In genomic region chr6:32423124-32423523, GRCm38 (mm10) we compare ENCODE assay signal across 27 mouse cellular contexts.
"Had no signal": no experiment of that assay in that cellular context is flagged by ENCODE, and none has a peak within 500 bp of the region (broad histone marks: within the 10 kb centered on the region; RNA-seq: fewer than 3 reads in every experiment).

No protein-coding gene starts in this region.

- H3K4me2 ChIP-seq: embryonic facial prominence, embryonic 12.5 days; embryonic facial prominence, embryonic 13.5 days; embryonic facial prominence, embryonic 15.5 days; forebrain, embryonic 12.5 days; forebrain, embryonic 13.5 days; forebrain, embryonic 15.5 days had no signal

- ATAC-seq: forebrain, embryonic 13.5 days; forebrain, embryonic 14.5 days; forebrain, embryonic 15.5 days; forebrain, embryonic 16.5 days; forebrain, postnatal 0 days had no signal

- H3K4me1 ChIP-seq: embryonic facial prominence, embryonic 10.5 days; embryonic facial prominence, embryonic 12.5 days; embryonic facial prominence, embryonic 13.5 days; embryonic facial prominence, embryonic 15.5 days; forebrain, embryonic 13.5 days had no signal

- H3K9me3 ChIP-seq: embryonic facial prominence, embryonic 10.5 days; embryonic facial prominence, embryonic 12.5 days; embryonic facial prominence, embryonic 13.5 days; embryonic facial prominence, embryonic 15.5 days; forebrain, embryonic 10.5 days; forebrain, embryonic 12.5 days; forebrain, embryonic 13.5 days; forebrain, embryonic 15.5 days had no signal

- H3K27me3 ChIP-seq: embryonic facial prominence, embryonic 12.5 days; embryonic facial prominence, embryonic 13.5 days; embryonic facial prominence, embryonic 15.5 days; forebrain, embryonic 12.5 days; forebrain, embryonic 13.5 days; forebrain, embryonic 15.5 days had no signal

- H3K36me3 ChIP-seq: embryonic facial prominence, embryonic 10.5 days; embryonic facial prominence, embryonic 12.5 days; embryonic facial prominence, embryonic 13.5 days; embryonic facial prominence, embryonic 15.5 days; forebrain, embryonic 10.5 days; forebrain, embryonic 12.5 days; forebrain, embryonic 15.5 days had no signal

- H3K9ac ChIP-seq: embryonic facial prominence, embryonic 12.5 days; embryonic facial prominence, embryonic 13.5 days; embryonic facial prominence, embryonic 15.5 days; forebrain, embryonic 12.5 days; forebrain, embryonic 13.5 days; forebrain, embryonic 15.5 days; forebrain, postnatal 0 days had no signal

- DNase-seq: cerebellum, adult 9-10 months; cerebellum, adult 9-11 months; cerebellum, postnatal 10 days; cerebellum, postnatal 14 days; cerebellum, postnatal 25 days; cerebellum, postnatal 36 days; embryo, embryonic 11 days; forebrain, postnatal 0 days; gastrocnemius, adult 2 months; gastrocnemius, postnatal 10 days; gastrocnemius, postnatal 14 days; gastrocnemius, postnatal 25 days; gastrocnemius, postnatal 36 days; heart, adult 11 months; heart, adult 18-20 months; heart, adult 2 months had no signal

- H3K27ac ChIP-seq: embryonic facial prominence, embryonic 10.5 days; embryonic facial prominence, embryonic 12.5 days; embryonic facial prominence, embryonic 13.5 days; embryonic facial prominence, embryonic 15.5 days; forebrain, embryonic 10.5 days; forebrain, embryonic 12.5 days; forebrain, embryonic 13.5 days; forebrain, embryonic 15.5 days; gastrocnemius, adult 2 months; heart, adult 2 months had no signal

- H3K4me3 ChIP-seq: embryonic facial prominence, embryonic 10.5 days; embryonic facial prominence, embryonic 12.5 days; embryonic facial prominence, embryonic 13.5 days; embryonic facial prominence, embryonic 15.5 days; erythroblast, embryonic 14.5 days; forebrain, embryonic 10.5 days; forebrain, embryonic 12.5 days; forebrain, embryonic 13.5 days; forebrain, embryonic 15.5 days; gastrocnemius, adult 2 months; heart, adult 2 months had no signal
